Mouse (Mus musculus): ENCODE data around the gene Csf1.
A peak's percentile ranks its signal among the peaks of the same experiment; 100 is the strongest.

Gene Csf1

DNA sequence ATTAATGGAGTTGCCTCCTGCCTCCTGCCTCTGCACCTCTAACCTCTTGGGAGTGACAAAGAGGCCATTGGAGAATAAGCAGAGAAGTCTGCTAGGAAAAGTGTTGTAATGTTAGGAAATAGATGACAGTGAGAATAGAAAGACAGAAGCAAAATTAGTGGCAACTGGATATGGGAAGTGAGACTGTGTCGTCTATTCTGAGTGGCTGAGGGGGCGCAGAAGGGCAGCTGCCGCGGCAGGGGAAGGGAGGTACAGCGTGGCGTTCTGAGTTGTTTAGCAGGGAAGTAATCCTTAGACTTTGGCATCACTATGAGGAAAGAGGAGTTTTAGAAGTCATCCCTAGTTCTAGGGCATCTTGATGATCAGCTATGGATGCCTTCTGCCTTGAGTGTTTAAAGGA lies 17.7 kb upstream of the Csf1 start:
- no peak for DNase-seq

DNA sequence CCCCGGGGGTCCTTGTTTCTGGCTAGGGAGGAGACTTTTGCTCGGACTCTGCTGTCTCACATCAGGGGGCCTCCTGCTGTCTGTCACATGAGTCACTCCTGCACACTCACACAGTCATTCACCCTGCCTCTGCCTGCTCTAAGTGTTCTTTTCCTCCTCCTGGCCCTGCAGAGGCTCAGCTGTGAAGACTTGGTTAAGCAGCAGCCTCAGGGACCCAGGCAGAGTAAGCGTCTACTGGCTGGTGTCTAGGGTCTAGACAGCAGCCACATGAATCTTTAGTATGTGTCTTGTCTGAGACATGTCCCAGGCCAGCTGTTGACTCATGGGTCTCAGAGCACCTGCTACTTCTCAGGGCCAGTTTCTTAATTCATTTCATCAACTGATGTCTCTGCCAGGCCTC lies 16.0 kb upstream of the Csf1 start:
- DNase-seq = no peak

DNA sequence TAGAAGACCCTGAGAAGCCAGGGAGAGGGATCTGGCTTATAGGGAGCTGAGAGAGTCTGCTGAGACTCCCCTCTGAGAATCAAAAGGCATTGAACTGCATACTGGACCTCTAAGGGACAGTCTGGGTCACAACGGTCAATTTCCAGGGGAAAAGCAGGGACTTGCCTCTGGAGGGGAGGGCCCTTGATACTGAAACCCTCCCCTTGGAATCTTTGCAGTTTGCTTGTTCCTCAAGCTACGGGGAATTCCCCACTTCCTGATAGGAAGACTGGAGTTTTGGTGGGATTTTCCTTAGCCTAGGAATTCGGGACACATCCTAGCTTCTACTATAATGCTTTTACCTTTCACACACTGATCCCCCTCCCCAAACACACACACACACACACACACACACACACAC lies 15.5 kb upstream of the Csf1 start:
- no peak for DNase-seq

DNA sequence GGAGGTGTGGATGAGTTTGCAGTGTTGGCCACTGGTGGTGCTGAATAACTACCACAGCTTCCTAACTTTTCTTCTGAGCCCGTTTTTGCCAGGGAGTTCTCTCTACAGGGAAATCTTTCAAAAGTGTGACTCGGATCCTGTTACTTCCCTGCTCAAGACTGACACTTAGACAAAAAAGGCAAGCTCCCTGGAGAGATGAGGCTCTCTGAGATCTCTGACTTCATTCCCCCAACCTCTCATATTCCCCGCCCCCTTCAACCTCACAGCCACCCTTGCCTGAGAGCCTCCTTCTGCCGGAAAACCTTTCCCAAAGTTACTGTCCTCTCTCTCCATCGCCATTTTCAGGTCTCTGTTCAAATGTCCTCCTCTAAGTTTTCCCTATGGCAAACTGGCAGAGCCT lies 14.8 kb upstream of the Csf1 start:
- no peak for DNase-seq

DNA sequence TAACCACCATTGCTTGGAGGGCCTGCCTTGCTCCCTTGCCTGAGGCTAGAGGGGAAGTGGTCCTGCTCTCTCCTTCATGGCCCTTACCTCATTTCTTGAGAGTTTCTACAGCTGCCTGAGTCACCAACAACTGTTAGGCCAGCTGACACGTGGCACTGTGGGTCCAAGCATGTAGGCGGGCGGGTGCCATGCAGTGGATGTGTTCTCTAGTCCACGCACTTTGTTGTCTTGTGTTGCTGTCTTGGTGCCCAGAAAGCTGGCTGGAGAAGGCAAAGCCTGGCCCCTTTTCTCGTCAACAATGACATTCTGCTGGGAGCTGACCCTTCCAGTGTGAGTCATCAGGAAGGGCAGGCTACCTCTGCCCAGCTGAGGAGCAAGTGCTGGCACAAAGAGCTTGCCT lies 12.6 kb upstream of the Csf1 start:
- DNase-seq = no peak

DNA sequence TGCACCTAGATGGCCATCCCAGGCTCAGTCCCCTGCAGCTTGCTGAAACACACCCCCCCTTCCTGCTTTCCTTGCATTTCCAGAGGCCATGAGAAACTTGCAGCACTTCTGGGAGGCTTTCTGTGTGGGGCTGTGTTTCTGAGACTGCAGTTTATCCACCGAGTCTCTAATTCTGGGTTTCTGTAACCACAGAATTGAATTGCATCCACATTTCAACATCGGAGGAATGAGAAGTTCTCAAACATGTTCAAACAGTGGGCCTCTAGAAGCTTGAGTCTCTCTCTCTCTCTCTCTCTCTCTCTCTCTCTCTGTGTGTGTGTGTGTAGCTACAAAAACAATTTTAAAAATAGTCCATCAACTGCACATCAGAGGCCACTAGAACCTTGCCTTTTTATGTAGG lies 9.4 kb upstream of the Csf1 start:
- DNase-seq = no peak

DNA sequence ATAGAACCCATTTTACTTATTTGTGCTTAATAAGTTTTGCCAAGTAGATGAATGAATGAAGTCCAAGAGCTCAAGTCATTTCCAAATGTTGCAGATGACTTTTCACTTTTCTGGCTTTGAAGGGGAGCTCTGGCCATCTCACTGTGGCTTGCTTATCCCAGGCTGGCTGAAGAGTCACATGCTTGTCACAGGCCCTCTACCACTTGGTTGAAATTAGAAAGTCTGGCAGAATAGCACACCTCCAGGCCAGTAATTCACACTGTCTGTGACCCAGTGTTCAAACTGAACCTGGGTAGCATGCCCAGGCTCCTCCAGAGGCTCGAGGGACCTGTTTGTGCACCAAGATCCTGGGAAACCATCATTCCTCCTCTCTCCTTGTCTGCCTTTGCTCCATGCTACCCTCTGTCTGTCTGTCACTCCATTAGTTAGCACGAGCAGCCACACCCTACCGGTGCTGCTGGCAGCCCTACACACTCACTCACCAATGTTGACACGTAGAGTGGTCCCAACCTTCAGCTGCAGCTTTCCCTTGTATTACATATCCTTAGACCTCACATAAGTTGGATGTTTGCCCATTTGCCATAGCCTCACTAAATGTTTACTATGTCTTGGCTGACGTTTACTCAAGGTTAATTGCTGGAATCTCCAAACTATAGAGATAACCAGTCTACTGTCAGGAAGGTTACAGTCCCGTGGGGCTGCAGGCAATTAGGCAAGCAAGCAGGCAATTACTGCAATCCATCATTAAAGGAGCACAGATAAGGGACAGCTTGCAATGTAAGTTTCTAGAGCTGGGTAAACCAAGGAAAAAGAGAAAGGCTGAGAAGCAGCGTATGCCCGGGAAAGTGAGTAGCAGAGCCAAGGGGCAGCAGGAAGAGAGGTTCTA lies 8.1 kb upstream of the Csf1 start:
- DNase-seq = no peak

DNA sequence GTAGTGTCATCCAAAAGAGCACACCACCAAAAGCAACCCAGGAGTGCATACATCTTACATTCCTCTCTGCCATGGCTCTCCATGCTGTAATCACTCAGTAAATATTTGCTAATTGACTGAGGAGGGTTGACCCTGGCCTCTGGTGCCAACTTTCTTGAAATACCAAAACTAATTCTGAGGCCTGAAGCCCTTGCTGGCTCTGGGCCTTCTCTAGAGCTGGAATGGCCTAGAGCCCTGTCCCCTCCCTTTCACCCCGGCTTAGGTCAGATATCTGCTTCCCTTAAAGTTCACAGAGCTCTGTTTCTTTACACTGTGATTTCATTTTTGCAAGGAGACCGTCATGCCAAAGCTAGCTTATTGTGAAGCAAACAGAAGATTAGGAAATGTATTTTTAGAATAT lies 6.5 kb upstream of the Csf1 start:
- no peak for DNase-seq

DNA sequence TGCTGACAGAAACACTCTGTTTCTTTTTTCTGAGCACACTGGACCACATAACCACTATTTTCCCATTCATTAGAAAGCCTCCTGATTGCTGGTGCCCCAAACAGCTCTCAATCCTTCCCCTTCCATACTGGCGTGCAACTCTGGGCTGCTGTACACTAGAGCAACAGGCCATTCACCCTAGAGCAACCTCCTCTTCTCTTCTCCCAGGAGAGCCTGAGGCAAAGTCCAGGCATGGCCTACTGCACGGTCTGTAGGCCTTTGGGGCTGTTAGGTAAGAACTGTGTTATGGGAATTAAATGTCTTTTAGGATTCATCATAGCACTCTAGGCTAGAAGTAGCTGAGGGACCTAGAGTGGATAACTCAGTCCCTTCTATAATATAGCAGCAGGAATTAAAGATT lies 5.7 kb upstream of the Csf1 start:
- no peak for DNase-seq

DNA sequence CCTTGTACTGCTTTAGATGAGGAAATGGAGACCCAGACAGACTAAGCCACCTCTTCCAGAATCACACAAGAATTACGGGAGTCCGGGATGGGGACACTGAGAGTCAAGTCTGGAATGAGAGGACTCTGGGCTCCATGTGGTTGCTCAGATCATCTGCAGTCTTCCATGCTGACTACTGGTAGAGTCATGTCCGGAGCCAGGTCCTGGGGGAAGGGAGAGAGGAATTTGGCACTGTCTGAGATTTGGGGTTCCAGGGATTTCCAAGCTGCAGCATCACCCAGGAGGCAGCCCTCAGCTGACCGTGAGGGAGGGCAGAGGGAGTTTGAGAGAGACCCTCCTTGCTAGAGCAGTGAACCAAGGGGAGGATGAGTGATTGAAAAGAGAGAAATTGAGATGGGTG lies 3.3 kb upstream of the Csf1 start:
- DNase-seq = no peak

DNA sequence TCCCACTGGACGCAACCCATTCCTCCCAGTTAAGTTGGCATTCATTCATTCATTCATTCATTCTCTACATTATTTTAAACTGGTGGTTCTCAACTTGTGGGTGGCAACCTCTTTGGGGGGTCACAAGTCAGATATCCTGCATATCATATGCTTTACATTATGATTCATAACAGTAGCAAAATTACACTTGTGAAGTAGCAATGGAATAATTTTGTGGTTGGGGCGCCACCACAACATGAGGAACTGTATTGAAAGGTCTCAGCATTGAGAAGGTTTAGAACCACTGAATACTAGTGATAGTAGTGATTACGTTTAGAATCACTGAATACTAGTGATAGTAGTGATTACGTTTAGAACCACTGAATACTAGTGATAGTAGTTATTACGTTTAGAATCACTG lies 1.2 kb upstream of the Csf1 start:
- DNase-seq = no peak

DNA sequence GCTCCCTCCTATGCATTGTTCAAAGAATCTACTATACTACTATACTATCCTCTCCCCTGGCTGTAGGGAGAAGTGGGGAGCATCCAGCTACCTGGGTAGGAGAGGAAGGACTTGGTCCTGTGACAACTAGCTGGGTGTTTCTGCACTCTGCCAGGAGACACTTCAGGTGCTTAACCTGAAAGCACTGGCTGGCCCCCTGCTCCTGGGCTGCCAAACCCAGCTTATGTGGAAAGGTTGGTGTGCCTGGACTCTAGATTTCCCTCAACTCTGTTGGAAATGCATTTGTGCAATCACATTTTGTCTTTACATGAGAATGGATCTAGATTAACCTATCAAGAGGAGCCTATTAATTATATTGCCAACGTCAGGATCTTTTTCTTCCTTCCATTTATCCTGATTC lies 502 bp upstream of the Csf1 start:
- DNase-seq = peak in 1 of 2 experiments; percentile 20

DNA sequence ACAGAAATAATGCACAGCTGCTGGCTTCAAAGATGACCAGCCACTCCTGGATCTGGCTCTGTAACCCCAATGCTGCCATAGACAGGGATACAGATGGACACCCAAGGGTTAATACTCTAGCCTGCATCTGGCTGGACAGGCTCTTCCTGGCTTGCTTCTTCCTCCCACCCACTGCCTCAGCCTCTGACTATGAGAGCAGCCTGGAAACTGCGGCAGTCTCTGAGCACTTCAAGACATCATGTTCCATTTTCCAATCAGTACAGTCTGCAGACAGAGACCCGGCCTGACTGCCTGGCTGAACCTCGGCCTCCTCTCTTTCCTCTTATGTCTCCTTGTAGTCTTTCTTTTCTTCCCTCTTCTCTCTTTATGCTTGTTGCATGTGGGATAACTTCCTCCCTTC lies 1.6 kb downstream of the Csf1 start:
- peak in 1 of 2 experiments; percentile 27 for DNase-seq

DNA sequence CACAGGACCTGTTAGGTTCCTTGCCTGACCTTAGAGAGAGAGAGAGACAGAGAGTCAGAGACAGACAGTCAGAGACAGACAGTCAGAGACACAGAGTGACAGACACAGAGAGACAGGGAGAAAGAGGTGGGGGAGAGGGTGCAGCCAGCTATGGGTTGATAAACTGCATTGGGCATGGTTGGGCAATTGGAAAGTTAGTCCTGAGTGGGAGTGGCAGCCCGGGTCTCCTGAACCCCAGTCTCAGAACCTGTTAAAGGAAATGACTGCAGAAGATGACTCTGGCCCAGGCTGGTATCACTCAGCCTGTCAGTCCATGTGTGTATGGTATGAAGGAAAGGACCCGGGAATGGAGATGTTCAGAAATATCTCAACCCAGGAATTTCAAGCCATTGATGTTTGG lies 2.1 kb downstream of the Csf1 start:
- DNase-seq = no peak

DNA sequence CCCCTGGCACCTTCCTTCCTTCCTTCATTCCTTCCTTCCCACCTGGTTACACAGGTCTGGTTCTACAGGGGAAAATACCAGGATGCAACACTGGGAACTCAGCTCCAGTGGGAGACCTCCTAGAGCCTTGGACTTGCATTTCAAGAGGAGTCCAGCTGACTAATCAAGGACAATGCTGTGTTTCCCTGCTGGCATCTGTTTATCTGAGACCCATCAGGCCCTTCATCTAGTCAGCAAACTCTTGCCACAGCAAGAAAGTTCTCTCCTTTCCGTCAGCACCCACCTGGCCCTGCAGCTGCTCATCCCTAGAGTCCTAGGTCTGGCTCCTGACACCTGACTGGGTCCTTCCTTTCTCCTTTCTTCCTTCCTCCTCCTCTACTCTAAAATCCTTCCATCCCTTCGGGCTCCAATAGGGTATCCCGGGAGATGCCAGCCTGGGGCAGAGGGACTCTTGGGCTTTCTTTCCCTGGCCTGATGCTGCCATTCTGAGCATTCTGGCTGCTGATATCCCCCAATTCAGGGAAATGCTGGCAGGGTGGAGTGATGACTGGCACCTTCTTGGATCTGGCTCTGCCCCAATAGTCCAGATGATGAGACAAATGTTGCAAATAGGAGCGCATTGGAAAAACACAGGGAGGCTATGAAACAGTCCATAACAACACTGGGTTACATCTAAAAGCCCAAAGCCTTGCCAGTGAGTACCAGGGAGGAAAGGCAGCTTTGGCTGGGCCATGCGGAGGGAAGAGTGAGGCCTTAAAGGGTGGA lies 2.7 kb downstream of the Csf1 start:
- DNase-seq = peak; percentile 63 to 66

DNA sequence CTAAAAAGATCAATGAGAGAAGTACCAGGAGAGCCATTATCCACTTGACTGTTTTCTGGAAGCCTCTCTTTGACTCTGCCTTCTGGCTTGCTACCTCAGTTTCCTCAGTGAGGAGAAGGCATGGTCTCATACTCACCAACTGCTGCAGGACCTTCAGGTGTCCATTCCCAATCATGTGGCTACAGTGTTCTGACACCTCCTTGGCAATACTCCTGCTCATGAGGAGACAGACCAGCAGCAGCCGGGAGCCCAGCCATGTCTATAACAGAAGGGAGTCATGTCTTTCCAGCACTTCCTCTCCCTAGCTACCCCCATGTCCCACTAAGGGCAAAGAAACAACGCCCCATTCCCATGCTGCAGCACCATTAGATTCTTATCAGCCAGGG lies 3.8 kb downstream of the Csf1 start:
- peak in 1 of 2 experiments; percentile 18 for DNase-seq

DNA sequence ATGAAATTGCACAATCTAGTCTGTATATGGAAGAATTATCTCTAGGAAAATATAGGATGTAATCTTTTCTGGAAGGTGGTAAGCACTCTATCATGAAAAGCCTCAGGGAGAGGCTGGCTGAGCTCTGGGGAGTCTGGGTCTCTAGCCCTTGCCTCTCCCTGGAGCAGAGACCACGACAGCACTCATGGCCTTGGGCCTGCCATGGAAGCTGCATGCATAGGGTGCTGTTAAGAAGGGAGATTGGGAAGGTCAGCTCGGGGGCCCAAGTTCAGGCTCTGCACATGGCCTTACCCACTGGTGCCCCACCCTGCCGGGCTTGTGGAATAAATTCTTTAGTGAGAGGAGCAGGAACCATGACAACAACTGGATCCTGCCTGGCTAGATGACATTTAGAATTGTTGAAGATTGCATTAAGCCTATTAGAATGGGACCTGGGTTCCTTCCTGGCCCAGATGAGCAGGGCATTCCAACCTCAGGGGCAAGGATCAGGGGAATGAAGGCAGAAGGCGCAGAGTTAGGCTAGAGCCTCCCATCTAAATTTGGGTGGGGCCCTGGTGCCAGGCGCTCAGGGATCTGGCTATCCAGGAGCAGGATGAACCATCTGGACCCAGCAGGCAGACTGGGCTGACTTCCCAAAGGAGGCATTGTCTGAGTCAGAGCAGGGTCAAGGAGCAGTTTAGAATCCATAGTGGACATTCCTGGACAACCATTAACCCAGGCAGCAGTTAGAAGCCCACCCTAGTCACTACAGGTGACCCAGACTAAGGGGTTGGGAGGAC lies 4.4 kb downstream of the Csf1 start:
- DNase-seq = peak; percentile 77 to 89

DNA sequence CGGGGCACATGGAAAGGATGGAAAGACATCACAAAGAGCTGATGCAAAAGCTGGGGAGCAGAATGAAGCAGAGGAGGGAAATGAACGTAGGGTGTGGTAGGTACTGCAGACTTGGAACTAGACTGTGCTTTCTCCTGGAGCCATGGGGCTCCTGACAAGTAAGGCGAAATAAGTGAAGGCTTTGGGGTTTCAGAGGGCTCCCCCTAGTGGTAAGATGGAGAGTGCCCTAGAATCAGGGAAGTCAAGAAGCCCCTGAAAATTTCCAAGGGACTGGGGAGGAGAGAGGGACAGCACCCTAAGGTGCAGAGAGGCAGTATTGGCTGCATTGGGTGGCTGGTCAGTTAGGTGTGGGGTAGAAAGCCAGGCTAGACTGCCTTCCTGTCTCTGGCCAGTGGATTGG lies 5.6 kb downstream of the Csf1 start:
- DNase-seq = peak; percentile 31 to 46

DNA sequence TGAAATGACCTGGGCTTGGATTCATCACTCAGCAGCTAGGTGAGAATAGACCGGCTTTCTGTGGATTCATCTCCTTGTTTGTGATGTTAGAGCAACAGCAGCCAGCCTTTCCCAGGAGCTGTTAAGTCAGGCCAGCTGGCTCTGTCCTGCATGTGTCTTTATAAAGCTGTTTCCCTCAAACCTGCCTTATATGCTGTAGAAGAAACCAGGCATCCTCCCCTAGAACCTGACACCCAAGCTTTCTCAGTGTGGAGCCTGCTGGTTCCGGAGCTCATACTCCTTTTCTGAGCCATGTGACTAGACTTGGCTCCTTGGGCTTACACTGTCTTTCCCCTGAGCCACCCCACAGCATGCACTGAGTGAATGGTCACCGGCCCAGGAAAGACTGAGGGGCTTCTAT lies 8.7 kb downstream of the Csf1 start:
- no peak for DNase-seq

DNA sequence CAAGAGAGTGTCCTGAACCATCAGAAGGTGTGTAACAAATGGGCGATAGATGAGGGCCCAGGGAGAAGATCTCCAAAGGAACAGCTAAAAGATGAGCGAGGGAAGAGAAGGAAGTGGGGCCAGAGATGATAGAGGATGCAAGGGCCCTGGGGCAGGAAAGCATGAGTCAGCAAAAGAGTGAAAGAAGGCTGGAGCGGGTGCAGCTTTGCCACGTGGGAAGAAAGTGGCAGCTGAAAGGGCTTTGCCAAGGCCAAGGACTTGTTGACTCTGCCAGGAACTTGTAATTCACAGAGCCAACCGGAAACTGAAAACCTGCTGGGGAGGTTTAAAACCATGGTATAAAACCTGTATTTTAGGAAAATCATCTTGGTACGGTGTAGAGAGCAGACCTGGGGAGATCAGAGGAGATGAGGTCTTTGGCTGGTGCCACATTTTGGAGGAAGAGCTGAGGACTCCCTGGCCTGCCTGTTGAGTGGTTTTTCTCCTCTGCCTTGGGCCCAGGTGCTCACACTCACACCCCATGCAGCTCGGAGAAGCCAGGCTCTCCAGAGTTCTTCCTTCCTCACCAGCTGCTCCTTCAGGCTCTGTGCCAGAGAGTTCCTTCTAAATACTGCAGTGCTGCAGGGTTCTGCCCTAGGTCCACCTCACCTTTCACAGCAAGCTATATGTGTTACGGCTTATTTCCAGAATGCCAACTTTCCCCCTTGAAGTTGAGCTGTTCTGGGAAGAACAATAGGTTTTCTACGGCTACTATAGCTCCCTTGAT lies 9.3 kb downstream of the Csf1 start:
- DNase-seq = peak; percentile 69 to 74

DNA sequence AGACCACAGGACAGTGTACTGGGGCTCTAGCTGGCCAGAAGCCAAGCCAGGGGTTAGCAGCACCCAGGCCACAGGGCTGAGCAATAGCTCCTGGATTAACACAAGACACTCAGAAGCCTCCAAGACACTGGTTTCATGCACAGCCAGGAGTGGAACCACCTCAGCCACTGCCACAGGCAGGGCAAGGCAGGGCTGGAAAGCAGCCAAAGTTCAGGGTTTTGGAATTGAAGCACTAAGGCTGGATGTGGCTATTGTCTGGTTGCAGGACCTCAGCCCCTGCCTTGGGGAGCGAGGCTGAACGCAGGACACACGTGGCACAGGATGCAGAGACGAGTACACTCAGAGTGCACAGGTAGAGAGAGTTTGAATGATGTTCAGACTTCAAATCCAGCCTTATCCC lies 10.8 kb downstream of the Csf1 start:
- peak in 1 of 2 experiments; percentile 20 for DNase-seq

DNA sequence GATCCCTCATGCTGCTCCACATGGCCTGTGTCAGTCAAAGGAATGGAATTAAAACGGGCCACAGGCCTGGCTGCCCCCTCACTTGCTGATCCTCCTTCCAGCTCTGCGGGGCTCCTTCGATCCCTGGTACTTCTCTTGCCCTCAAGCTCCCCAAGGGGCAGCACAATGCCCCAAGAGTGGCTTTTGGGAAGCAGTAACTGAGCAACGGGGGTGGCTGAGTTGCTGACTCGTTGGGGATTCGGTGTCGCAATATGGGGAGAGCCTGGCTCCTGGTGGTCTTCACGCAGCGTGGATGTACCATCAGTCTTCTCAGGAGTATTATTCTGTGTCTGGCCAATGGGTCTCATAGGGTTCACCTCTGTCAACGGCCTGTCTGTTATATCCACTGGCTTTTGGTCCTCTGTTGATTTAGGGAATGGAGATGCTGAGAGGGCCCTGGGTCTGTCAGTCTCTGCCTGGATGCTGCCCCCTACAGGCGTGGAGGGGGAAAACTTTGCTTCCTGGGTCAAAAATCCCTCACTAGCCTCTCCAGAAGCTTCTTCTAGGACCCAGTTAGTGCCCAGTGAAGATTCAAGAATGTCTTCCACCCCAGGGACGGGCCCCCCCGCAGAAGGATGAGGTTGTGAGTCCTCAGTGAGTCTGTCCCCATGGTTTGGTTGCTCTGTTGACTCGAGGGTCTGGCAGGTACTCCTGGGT lies 11.9 kb downstream of the Csf1 start:
- no peak for DNase-seq
